Mouse (Mus musculus): ENCODE results near the gene Tirap. TPM values are rescaled to one million over a fixed set of nuclear protein-coding genes. Genes with fewer than 3 reads are reported as not detected.
"Not testable (repeated sequence)": the region's sequence is repeated elsewhere in the genome, so short reads cannot be mapped to it uniquely, and the experiment has no call there.

Gene Tirap
- polyA plus RNA-seq, 1 experiment from 2014 or later = 12.3 TPM

DNA sequence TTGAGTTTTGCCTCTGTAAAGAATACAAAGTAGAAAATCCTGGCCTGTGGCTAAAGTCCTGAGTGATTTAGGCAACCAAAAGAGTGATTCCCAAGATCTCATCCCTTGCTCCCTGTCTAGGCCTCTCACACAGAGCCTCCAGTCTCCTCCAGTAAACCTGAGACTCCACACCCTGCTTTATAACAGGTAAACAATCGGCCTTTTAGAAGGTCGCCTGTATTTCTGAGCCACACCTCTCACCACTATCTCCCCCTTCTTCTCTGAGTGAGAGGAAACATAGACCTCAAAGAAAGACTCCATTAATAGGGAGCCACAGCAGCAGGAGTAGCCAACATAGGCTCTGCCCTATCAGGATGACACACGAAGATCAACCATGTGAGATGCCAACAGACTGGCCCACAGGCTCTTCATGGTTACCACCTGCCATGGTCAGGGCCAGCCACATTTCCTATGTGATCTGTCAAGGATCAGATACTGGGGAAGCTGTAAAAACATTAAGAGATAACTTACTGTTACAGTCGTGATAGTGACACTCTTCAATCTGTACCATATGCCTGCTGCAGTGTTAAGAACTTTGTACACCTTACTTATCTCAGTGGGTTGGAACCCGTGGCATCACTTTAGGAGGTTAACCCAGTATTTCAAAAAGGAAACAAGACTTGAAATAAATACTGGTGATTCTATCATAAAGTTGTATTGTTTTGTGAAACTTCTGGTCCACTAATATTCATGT is 35.8 kb downstream of the Tirap start:
- no peak for ATAC-seq (ENCODE audit: insufficient number of reproducible peaks, low FRiP score, low TSS enrichment, low read depth)
- no peak overlapping the region for H3K4me3 ChIP-seq (replicated peaks)
- peaks cover 3% of the 10 kb centered on the region; the same call in 1 of the 2 replicates for H3K36me3 ChIP-seq
- no peak overlapping the region for H3K27ac ChIP-seq (replicated peaks)
- no peak overlapping the region for H3K4me2 ChIP-seq (replicated peaks)
- H3K4me1 ChIP-seq = peaks cover 5% of the 10 kb centered on the region; the same call in 1 of the 2 replicates
- WGBS = 71% methylated on average over 5 of the region's 5 CpGs
- H3K9me3 ChIP-seq (replicated peaks) = no peaks in the 10 kb centered on the region
- no peak overlapping the region for H3K9ac ChIP-seq
- no peaks in the 10 kb centered on the region for H3K27me3 ChIP-seq

DNA sequence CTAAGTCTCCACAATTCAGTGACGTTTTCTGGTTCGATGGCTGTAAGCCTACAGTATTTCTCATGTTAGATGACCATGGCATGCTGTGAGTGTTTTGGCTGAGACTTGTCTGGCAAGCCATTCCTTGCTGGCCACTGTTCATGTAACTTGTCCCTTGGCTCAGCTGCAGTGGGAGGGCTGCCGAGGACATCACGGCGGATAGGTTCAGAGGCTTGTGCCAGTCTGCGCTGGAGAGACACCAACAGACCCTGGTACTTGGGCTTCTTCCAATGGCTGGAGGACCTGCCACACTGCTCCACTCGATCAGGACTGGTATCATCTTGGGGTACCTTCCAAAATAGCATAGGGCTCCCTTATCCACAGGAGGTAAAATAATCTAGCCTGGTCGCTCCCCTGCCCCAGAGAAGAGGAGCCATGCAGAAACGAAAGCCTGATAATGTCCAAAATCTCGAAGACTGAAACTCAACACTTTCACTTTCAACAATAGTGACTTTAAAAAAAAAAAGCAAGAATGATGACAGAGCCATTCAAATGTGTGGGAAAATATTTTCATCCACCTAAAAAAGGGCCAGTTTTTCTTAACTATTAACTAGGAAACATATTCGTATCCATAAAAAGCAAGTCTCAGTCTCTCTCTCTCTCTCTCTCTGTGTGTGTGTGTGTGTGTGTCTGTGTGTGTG is 36.9 kb downstream of the Tirap start:
- H3K27ac ChIP-seq (replicated peaks) = no peak overlapping the region
- H3K36me3 ChIP-seq = no peaks in the 10 kb centered on the region
- H3K9me3 ChIP-seq (replicated peaks) = no peaks in the 10 kb centered on the region
- H3K4me1 ChIP-seq = peaks cover 5% of the 10 kb centered on the region; the same call in 1 of the 2 replicates
- no peak overlapping the region for H3K9ac ChIP-seq
- ATAC-seq (ENCODE audit: insufficient number of reproducible peaks, low FRiP score, low TSS enrichment, low read depth) = no peak
- H3K27me3 ChIP-seq = no peaks in the 10 kb centered on the region
- no peak overlapping the region for H3K4me2 ChIP-seq (replicated peaks)
- WGBS = 88% methylated on average over 11 of the region's 11 CpGs
- no peak overlapping the region for H3K4me3 ChIP-seq (replicated peaks)

DNA sequence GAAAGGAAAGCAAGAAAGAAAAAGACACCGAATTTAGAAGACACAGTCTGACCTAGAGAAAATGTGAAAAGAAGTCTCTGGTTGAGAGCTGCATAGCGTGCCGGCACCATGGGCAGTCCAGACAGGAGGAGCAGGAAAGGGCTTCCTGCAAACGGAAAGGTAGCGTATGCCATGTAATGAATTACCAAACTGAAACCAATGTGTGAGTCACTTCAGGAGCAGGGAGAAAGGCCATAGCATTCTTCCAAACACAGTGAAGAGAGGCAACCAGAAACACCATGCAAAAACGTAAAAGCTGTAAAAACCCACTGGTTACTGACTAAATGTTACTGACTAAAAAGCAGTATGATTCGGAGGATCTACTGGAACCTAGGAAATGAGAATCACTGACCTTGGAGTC is 38.4 kb downstream of the Tirap start:
- no peak overlapping the region for H3K4me2 ChIP-seq (replicated peaks)
- no peaks in the 10 kb centered on the region for H3K27me3 ChIP-seq
- no peak for ATAC-seq (ENCODE audit: insufficient number of reproducible peaks, low FRiP score, low TSS enrichment, low read depth)
- H3K27ac ChIP-seq (replicated peaks) = no peak overlapping the region
- no peak overlapping the region for H3K9ac ChIP-seq
- no peaks in the 10 kb centered on the region for H3K9me3 ChIP-seq (replicated peaks)
- H3K4me1 ChIP-seq = peaks cover 12% of the 10 kb centered on the region
- no peaks in the 10 kb centered on the region for H3K36me3 ChIP-seq
- H3K4me3 ChIP-seq (replicated peaks) = no peak overlapping the region
- 85% methylated on average over 7 of the region's 7 CpGs for WGBS

GRCm38 (mm10) chr9:35160662-35161061 is 39.4 kb downstream of the Tirap start:
- H3K4me3 ChIP-seq (replicated peaks) = no peak overlapping the region
- WGBS = 61% methylated on average over 2 of the region's 2 CpGs
- H3K4me1 ChIP-seq = peaks cover 23% of the 10 kb centered on the region
- H3K9me3 ChIP-seq (replicated peaks) = no peaks in the 10 kb centered on the region
- H3K36me3 ChIP-seq = no peaks in the 10 kb centered on the region
- no peak overlapping the region for H3K4me2 ChIP-seq (replicated peaks)
- H3K27ac ChIP-seq (replicated peaks) = no peak overlapping the region
- H3K9ac ChIP-seq = no peak overlapping the region
- ATAC-seq (ENCODE audit: insufficient number of reproducible peaks, low FRiP score, low TSS enrichment, low read depth) = no peak
- no peaks in the 10 kb centered on the region for H3K27me3 ChIP-seq

DNA sequence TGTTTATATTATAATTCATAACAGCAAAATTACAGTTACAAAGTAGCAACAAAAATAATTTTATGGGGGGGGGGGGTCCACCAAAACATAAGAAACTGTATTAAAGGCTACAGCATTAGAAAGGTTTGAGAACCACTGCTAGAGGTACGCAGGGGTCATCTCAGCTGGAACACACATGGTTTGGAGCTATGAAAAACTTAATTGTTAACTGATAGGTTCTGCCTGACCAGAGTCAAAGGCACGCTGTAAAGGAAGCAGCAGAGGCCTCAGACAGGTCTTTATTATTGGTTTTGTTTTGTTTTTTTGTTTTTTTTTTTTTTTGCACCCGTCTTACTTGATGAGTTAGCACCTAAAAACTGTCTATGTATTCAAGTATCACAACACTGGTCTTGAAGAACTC is 41.6 kb downstream of the Tirap start:
- Histone ChIP-seq H3K9ac (no peak overlapping the region), H3K4me3 (replicated peaks) (no peak overlapping the region), H3K4me1 (peaks cover 27% of the 10 kb centered on the region), H3K9me3 (replicated peaks) (no peaks in the 10 kb centered on the region), H3K36me3 (no peaks in the 10 kb centered on the region), H3K27ac (replicated peaks) (no peak overlapping the region), H3K4me2 (replicated peaks) (no peak overlapping the region), H3K27me3 (no peaks in the 10 kb centered on the region)
- 78% methylated on average over 3 of the region's 3 CpGs for WGBS
- no peak for ATAC-seq (ENCODE audit: insufficient number of reproducible peaks, low FRiP score, low TSS enrichment, low read depth)

DNA sequence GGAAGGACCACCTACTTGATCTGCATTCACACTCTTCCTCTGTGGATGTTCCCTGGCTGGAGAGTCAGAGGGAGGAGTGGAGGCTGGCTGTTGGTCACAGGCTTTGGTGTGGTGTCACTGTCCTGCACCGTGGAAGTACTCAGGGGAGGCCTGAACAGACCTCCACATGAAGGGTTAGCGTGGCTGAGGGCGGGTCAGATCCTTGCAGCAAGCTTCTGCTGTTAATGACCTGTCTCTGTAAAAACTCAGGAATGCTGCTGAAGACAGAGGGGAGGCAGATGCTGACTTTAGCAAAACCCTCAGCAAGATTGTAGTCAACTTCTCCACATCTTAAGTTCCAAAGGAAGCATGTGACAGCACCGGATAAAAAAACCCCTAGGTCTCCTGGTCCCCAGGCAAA is 43.2 kb downstream of the Tirap start:
- H3K27ac ChIP-seq (replicated peaks) = peak overlapping the region; percentile 92
- ATAC-seq (ENCODE audit: insufficient number of reproducible peaks, low FRiP score, low TSS enrichment, low read depth) = no peak
- no peak overlapping the region for H3K4me3 ChIP-seq (replicated peaks)
- H3K9ac ChIP-seq = no peak overlapping the region
- H3K36me3 ChIP-seq = no peaks in the 10 kb centered on the region
- no peaks in the 10 kb centered on the region for H3K27me3 ChIP-seq
- peaks cover 27% of the 10 kb centered on the region for H3K4me1 ChIP-seq
- no peaks in the 10 kb centered on the region for H3K9me3 ChIP-seq (replicated peaks)
- WGBS = 66% methylated on average over 4 of the region's 4 CpGs
- H3K4me2 ChIP-seq (replicated peaks) = no peak overlapping the region

DNA sequence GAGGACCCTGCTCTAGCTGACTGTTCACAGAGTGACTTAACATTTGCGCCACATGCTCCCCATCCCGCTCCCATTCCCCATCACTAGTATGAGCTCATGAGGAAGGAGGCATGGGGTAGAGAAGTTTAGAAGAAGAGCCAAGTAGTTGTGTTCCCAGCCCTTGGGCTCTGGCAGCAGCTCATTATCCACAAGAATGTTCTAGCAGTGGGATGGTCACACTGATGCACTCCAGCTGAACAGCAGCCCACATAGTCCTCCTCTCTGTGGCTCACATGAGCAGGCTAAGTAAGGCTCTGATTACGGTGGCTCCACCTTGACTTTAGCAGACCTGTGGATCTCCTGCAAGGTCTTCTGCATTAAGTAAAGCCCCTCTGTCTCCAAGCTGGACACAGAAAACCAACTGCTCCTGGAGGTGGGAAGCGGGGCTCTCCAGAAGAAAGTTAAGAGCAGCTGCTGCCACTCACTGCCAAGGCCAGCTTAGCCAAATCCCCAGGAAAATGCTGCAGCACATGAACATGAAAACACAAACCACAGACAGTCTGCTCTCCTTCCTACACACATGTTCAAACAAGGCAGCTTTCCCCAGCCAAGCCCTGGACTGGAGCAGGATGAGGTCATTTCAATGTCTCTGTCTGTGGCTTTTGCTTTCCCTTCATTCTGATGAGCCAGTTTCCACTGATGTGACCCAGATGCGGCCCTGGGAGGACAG is 43.9 kb downstream of the Tirap start:
- Histone ChIP-seq H3K27ac (replicated peaks) (peak overlapping the region; percentile 92), H3K27me3 (no peaks in the 10 kb centered on the region), H3K9ac (no peak overlapping the region), H3K4me1 (peaks cover 27% of the 10 kb centered on the region), H3K4me3 (replicated peaks) (no peak overlapping the region), H3K4me2 (replicated peaks) (no peak overlapping the region), H3K9me3 (replicated peaks) (no peaks in the 10 kb centered on the region), H3K36me3 (no peaks in the 10 kb centered on the region)
- peak; percentile 86 for ATAC-seq (ENCODE audit: insufficient number of reproducible peaks, low FRiP score, low TSS enrichment, low read depth)
- WGBS = 57% methylated on average over 5 of the region's 5 CpGs

DNA sequence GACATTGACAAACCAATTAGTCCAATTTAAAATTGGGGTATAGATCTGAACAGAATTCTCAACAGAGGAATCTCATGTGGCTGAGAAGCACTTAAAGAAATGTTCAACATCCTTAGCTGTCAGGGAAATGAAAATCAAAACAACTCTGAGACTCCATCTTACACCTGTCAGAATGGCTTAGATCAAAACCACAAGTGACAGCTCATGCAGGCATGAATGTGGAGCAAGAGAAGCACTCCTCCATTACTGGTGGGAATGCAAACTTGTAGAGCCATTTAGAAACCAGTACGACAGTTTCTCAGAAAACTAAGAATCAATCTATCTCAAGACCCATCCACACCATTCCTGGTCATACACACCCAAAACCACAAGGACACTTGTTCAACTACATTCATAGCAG is 47.2 kb downstream of the Tirap start:
- no peak overlapping the region for H3K9ac ChIP-seq
- no peaks in the 10 kb centered on the region for H3K36me3 ChIP-seq
- 72% methylated on average over 1 of the region's 1 CpGs for WGBS
- H3K27ac ChIP-seq (replicated peaks) = no peak overlapping the region
- H3K4me3 ChIP-seq (replicated peaks) = no peak overlapping the region
- H3K27me3 ChIP-seq = no peaks in the 10 kb centered on the region
- ATAC-seq (ENCODE audit: insufficient number of reproducible peaks, low FRiP score, low TSS enrichment, low read depth) = no peak
- H3K4me2 ChIP-seq (replicated peaks) = no peak overlapping the region
- peaks cover 23% of the 10 kb centered on the region for H3K4me1 ChIP-seq
- H3K9me3 ChIP-seq (replicated peaks) = no peaks in the 10 kb centered on the region

DNA sequence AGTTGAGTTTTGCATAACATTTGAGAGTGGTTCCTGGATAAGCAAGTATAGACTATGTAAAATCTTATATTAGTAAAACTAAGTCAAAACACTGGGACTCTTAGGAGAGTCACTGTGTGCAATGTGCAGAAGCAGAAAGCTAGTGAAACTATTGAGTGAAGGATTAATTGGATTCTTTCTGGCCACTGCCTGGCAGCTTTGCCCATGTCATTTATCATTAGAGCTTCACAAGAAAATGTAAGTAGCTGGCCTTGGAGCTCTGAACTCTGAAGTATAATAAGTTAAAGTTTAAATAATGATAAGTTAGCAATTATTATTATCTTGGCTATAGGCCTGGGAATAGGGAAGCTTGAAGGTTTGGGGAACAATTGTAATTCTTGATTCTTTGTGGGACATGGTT is 51.3 kb downstream of the Tirap start:
- not testable (repeated sequence) for H3K4me2 ChIP-seq (replicated peaks); H3K4me3 ChIP-seq (replicated peaks); H3K4me1 ChIP-seq; H3K27me3 ChIP-seq; H3K27ac ChIP-seq (replicated peaks); ATAC-seq (ENCODE audit: insufficient number of reproducible peaks, low FRiP score, low TSS enrichment, low read depth); H3K9me3 ChIP-seq (replicated peaks); H3K9ac ChIP-seq; H3K36me3 ChIP-seq

DNA sequence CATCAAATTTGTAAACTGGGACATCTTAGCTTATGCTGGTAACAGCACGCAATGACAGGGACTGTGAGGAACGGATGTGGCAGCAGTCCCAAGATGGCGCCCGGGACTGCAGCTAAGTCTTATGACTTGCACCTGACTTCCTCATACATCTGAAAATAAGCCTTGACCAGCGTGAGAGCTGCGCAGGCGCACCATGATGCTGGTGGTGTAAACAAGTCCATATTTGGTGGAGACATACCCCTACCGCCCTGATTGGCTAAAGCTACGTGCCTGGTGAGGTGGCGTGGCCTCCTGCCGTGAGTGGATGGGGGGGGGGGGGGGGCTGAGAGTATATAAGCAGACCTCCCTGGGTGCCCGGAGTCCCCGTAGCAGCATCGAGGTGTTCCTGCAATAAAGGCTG is 52.8 kb downstream of the Tirap start:
- H3K9me3 ChIP-seq (replicated peaks); ATAC-seq (ENCODE audit: insufficient number of reproducible peaks, low FRiP score, low TSS enrichment, low read depth); H3K27me3 ChIP-seq; H3K4me2 ChIP-seq (replicated peaks); H3K4me3 ChIP-seq (replicated peaks); H3K36me3 ChIP-seq; H3K4me1 ChIP-seq; H3K9ac ChIP-seq; H3K27ac ChIP-seq (replicated peaks): not testable (repeated sequence)
- WGBS = 90% methylated on average over 14 of the region's 14 CpGs

DNA sequence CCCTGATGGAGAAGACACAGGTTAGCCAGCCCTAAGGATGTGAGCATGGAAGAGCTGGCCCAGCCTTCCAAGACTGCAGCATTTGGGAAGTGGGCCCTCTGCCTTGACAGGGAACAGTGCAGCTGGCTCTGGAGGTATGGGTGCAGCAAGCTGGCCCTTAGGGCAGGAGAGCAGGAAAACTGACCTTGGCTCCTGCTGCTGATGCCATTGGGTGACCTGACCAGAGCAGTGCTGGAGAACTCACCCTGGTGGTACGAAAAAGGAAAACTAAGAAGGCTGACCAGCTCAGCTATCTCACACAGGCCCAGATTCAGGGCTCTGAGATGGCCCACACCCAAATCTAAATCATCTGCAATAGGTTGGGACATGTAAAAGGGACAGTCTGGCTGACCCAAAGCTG is 54.3 kb downstream of the Tirap start:
- no peak overlapping the region for H3K4me3 ChIP-seq (replicated peaks)

More for the DNA sequence above, 54.3 kb downstream of the Tirap start:
- H3K27me3 ChIP-seq = no peaks in the 10 kb centered on the region
- peak; percentile 19; the same call in 1 of the 2 replicates for ATAC-seq (ENCODE audit: insufficient number of reproducible peaks, low FRiP score, low TSS enrichment, low read depth)
- 90% methylated on average over 1 of the region's 1 CpGs for WGBS
- no peaks in the 10 kb centered on the region for H3K36me3 ChIP-seq
- H3K4me2 ChIP-seq (replicated peaks) = no peak overlapping the region
- no peaks in the 10 kb centered on the region for H3K4me1 ChIP-seq
- H3K9ac ChIP-seq = no peak overlapping the region
- H3K9me3 ChIP-seq (replicated peaks) = no peaks in the 10 kb centered on the region
- no peak overlapping the region for H3K27ac ChIP-seq (replicated peaks)
